Mouse (Mus musculus) retina, embryonic 14.5 days (tissue): ENCODE data around the gene Fndc3b.
A peak's percentile ranks its signal among the peaks of the same experiment; 100 is the strongest.
"Not testable (repeated sequence)": the region's sequence is repeated elsewhere in the genome, so short reads cannot be mapped to it uniquely, and the experiment has no call there.

ENCODE experiments used
- DNase-seq: peaks from one replicate; pipeline ENCODE4 v3.0.0-alpha.2; 2015; ENCODE audit warnings: low spot score

The Fndc3b gene

GRCm38 (mm10) chr3:27503279-27504038 is 207.6 kb downstream of the Fndc3b start:
- DNase-seq, result no peak

- DNase-seq, result no peak
These were observed 215.6 kb downstream of the Fndc3b start for GRCm38 (mm10) chr3:27495296-27496073.

- DNase-seq, result no peak
These were observed 216.4 kb downstream of the Fndc3b start for GRCm38 (mm10) chr3:27494698-27495097.

- DNase-seq, result no peak
These were observed 217.0 kb downstream of the Fndc3b start for GRCm38 (mm10) chr3:27494066-27494465.

- no peak for DNase-seq
These were observed 219.3 kb downstream of the Fndc3b start for GRCm38 (mm10) chr3:27491821-27492220.

GRCm38 (mm10) chr3:27491367-27491766 is 219.7 kb downstream of the Fndc3b start:
- DNase-seq, result no peak

- DNase-seq, result no peak
These were observed 220.2 kb downstream of the Fndc3b start for GRCm38 (mm10) chr3:27490891-27491290.

- no peak for DNase-seq
These were observed 221.6 kb downstream of the Fndc3b start for GRCm38 (mm10) chr3:27489550-27489949.

GRCm38 (mm10) chr3:27485141-27485540 is 226.0 kb downstream of the Fndc3b start:
- no peak for DNase-seq

- DNase-seq, result no peak
These were observed 226.4 kb downstream of the Fndc3b start for GRCm38 (mm10) chr3:27484698-27485097.

- DNase-seq, result no peak
These were observed 227.3 kb downstream of the Fndc3b start for GRCm38 (mm10) chr3:27483762-27484161.

- DNase-seq, result no peak
These were observed 227.8 kb downstream of the Fndc3b start for GRCm38 (mm10) chr3:27483321-27483720.

GRCm38 (mm10) chr3:27481738-27482137 is 229.4 kb downstream of the Fndc3b start:
- DNase-seq, result no peak

GRCm38 (mm10) chr3:27479378-27479777 is 231.7 kb downstream of the Fndc3b start:
- no peak for DNase-seq

GRCm38 (mm10) chr3:27478563-27479156 is 232.4 kb downstream of the Fndc3b start:
- no peak for DNase-seq

- DNase-seq, result not testable (repeated sequence)
These were observed 233.4 kb downstream of the Fndc3b start for GRCm38 (mm10) chr3:27477749-27478148.

GRCm38 (mm10) chr3:27475899-27476298 is 235.2 kb downstream of the Fndc3b start:
- no peak for DNase-seq

- DNase-seq, result no peak
These were observed 237.1 kb downstream of the Fndc3b start for GRCm38 (mm10) chr3:27473801-27474599.

- DNase-seq, result no peak
These were observed 238.3 kb downstream of the Fndc3b start for GRCm38 (mm10) chr3:27472846-27473245.

- no peak for DNase-seq
These were observed 240.3 kb downstream of the Fndc3b start for GRCm38 (mm10) chr3:27470781-27471180.

- no peak for DNase-seq
These were observed 241.1 kb downstream of the Fndc3b start for GRCm38 (mm10) chr3:27469971-27470370.

GRCm38 (mm10) chr3:27467505-27468020 is 243.5 kb downstream of the Fndc3b start:
- peak; percentile 45 for DNase-seq
